Mouse (Mus musculus) stomach, embryonic 14.5 days (tissue): Measurements from ENCODE around the gene Gstt1. TPM values are rescaled to one million over a fixed set of nuclear protein-coding genes. Genes with fewer than 3 reads are reported as not detected.

Experiments
- ATAC-seq: fragments of 200-750 bp; cut with Nextera tagmentation; 2 replicates; pipeline ENCODE4 v1.8.0; 2017; ENCODE audit warnings: low read depth, moderate TSS enrichment; ENCODE audit not compliant: insufficient number of reproducible peaks, insufficient read depth, low FRiP score
- H3K27ac ChIP-seq: fragments of 300-500 bp; sonication (generic); 2 replicates; pipeline ENCODE4 v1.5.1; 2014; ENCODE audit warnings: mild to moderate bottlenecking, low read length, moderate library complexity, mixed read lengths
- H3K27me3 ChIP-seq: fragments of 300-500 bp; sonication (generic); 2 replicates; pipeline ENCODE4 v1.6.1; 2014; ENCODE audit warnings: low read length, control low read depth, mixed read lengths; ENCODE audit not compliant: control insufficient read depth, insufficient read depth
- H3K36me3 ChIP-seq: fragments of 300-500 bp; sonication (generic); 2 replicates; pipeline ENCODE4 v1.6.1; 2014; ENCODE audit warnings: mild to moderate bottlenecking, control low read depth, low read length, moderate library complexity, mixed read lengths; ENCODE audit not compliant: control insufficient read depth, insufficient read depth
- H3K4me1 ChIP-seq: fragments of 300-500 bp; sonication (generic); 2 replicates; pipeline ENCODE4 v1.6.1; 2014; ENCODE audit warnings: low read length, control low read depth, mixed read lengths; ENCODE audit not compliant: control insufficient read depth, insufficient read depth
- H3K4me2 ChIP-seq: fragments of 300-500 bp; sonication (generic); replicated peaks from 2 replicates; pipeline ENCODE4 v1.6.1; 2014; ENCODE audit warnings: low read depth, low read length, control low read depth
- H3K4me3 ChIP-seq: fragments of 300-500 bp; sonication (generic); 2 replicates; pipeline ENCODE4 v1.5.1; 2014; ENCODE audit warnings: low read depth, low read length, control low read depth
- H3K9ac ChIP-seq: fragments of 300-500 bp; sonication (generic); replicated peaks from 2 replicates; pipeline ENCODE4 v1.6.1; 2014; ENCODE audit warnings: low read depth, mild to moderate bottlenecking, control low read depth, low read length, moderate library complexity, mixed read lengths
- H3K9me3 ChIP-seq: fragments of 300-500 bp; sonication (generic); 2 replicates; pipeline ENCODE4 v1.6.1; 2016; ENCODE audit warnings: low read depth, low read length, control low read depth; ENCODE audit not compliant: control insufficient read depth
- WGBS: fragments of 180-500 bp; shearing (Covaris S2); extraction: QIAGEN DNeasy Blood & Tissue Kit; methylation state at CpG from one replicate; pipeline ENCODE4 v1.1.7; 2014; 5-methylcytosine and 5-hydroxymethylcytosine counted together
- polyA plus RNA-seq: library from polyadenylated mRNA; unstranded; fragments of >200 nt; fragmentation: Nextera tagmentation; extraction: Ambion mirVana; gene quantifications from 2 replicates; pipeline ENCODE4 v1.2.1, GENCODE M21; 2014

Gstt1 gene
- polyA plus RNA-seq, 1 experiment from 2014 or later, result 12.6 TPM

GRCm38 (mm10) chr10:75834721-75835120 is 36.3 kb upstream of the Gstt1 start:
- H3K4me2 ChIP-seq, result peak overlapping the region; percentile 55
- H3K4me3 ChIP-seq, result peak overlapping the region; percentile 27
- ATAC-seq, result no peak
- no peaks in the 10 kb centered on the region for H3K9me3 ChIP-seq
- H3K27ac ChIP-seq, result peak overlapping the region; percentile 12; the same call in 1 of the 2 replicates
- H3K27me3 ChIP-seq, result no peaks in the 10 kb centered on the region
- no peaks in the 10 kb centered on the region for H3K36me3 ChIP-seq
- H3K9ac ChIP-seq, result peak overlapping the region; percentile 4; the same call in 1 of the 2 replicates
- 11% methylated on average over 9 of the region's 9 CpGs for WGBS
- peaks cover 20% of the 10 kb centered on the region for H3K4me1 ChIP-seq

GRCm38 (mm10) chr10:75834250-75834649 is 35.9 kb upstream of the Gstt1 start:
- H3K4me3 ChIP-seq, result peak overlapping the region; percentile 27
- ATAC-seq, result 0 out of 2 replicates have a peak, but pooled peaks have one; percentile 9
- H3K27ac ChIP-seq, result peak overlapping the region; percentile 12; the same call in 1 of the 2 replicates
- peaks cover 20% of the 10 kb centered on the region for H3K4me1 ChIP-seq
- H3K27me3 ChIP-seq, result no peaks in the 10 kb centered on the region
- H3K9me3 ChIP-seq, result no peaks in the 10 kb centered on the region
- H3K4me2 ChIP-seq, result peak overlapping the region; percentile 55
- no peaks in the 10 kb centered on the region for H3K36me3 ChIP-seq
- H3K9ac ChIP-seq, result peak overlapping the region; percentile 4; the same call in 1 of the 2 replicates
- WGBS, result 2% methylated on average over 21 of the region's 21 CpGs

DNA sequence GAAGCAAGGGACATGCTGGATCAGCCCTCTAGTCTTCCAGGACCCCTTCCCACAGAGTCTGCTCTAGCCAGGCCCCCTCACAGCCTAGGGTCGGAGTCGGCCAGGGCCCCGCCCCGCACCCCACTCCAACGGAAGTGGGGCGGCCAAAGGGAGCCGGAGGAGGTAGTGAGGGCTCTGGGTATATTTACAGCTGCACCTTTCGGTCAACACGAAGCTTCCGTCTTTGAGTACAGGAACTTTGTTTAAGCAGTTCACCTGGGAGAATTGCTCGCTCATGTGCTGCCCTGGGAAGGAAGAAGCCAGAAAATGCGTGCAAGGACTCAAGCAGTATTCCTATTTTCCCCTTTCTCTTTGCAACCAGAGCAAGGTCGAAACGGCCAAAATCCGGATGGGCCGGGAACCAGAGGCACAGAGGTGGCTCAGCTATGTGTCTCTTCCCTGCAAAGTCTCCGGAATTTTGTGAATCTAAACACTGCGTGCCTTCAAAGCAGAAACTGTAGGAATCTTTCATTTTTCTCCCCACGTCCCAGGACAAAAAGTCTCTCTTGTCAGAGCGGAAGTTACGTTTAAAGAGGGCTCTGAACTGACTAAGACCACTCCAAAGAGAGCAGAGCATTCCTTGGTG is 35.2 kb upstream of the Gstt1 start:
- Histone ChIP-seq H3K9ac (0 out of 2 replicates have a peak overlapping the region, but pooled peaks have one; percentile 4), H3K27ac (peak overlapping the region; percentile 4; the same call in 1 of the 2 replicates), H3K36me3 (no peaks in the 10 kb centered on the region), H3K4me3 (peak overlapping the region; percentile 27), H3K4me1 (peaks cover 20% of the 10 kb centered on the region), H3K4me2 (peak overlapping the region; percentile 55), H3K27me3 (no peaks in the 10 kb centered on the region), H3K9me3 (no peaks in the 10 kb centered on the region)
- WGBS, result 11% methylated on average over 21 of the region's 21 CpGs
- no peak for ATAC-seq

DNA sequence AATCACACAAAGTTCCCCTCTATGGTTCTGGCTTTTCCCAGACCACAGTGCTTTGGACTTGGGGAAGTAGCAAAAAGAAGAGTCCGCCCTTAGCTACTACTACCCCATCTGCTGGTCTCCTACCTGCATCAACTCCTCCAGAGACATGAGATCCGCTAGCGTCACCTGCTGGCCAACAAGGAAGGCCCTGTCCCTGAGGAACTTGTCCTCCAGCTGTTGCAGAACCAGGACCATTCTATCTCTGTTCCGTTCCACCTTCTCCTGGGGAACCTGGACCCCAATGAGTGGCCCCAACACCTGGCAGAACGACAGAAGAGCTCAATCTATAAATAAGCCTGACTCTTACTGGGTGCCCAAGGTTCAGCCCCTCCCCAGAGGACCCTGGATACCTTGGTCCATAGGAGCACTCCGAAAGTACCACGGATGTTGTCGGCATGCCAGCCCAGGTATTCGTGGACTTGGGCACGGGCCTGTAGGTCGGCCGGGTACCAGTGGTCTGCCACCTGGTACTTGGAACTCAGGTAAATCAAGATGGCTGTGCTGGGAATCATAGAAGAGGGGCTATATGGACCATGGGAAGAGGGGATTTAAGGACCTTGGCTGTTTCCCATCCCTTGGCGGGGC is 34.0 kb upstream of the Gstt1 start:
- no peaks in the 10 kb centered on the region for H3K27me3 ChIP-seq
- H3K27ac ChIP-seq, result no peak overlapping the region
- 67% methylated on average over 13 of the region's 13 CpGs for WGBS
- H3K9ac ChIP-seq, result no peak overlapping the region
- H3K4me1 ChIP-seq, result peaks cover 17% of the 10 kb centered on the region
- no peak overlapping the region for H3K4me3 ChIP-seq
- ATAC-seq, result no peak
- no peaks in the 10 kb centered on the region for H3K36me3 ChIP-seq
- no peaks in the 10 kb centered on the region for H3K9me3 ChIP-seq
- no peak overlapping the region for H3K4me2 ChIP-seq

GRCm38 (mm10) chr10:75830275-75830670 is 31.9 kb upstream of the Gstt1 start:
- H3K4me2 ChIP-seq, result no peak overlapping the region
- no peaks in the 10 kb centered on the region for H3K9me3 ChIP-seq
- WGBS, result 86% methylated on average over 2 of the region's 2 CpGs
- no peaks in the 10 kb centered on the region for H3K36me3 ChIP-seq
- H3K4me3 ChIP-seq, result no peak overlapping the region
- ATAC-seq, result no peak
- H3K27me3 ChIP-seq, result no peaks in the 10 kb centered on the region
- no peak overlapping the region for H3K9ac ChIP-seq
- H3K27ac ChIP-seq, result no peak overlapping the region
- peaks cover 9% of the 10 kb centered on the region for H3K4me1 ChIP-seq

DNA sequence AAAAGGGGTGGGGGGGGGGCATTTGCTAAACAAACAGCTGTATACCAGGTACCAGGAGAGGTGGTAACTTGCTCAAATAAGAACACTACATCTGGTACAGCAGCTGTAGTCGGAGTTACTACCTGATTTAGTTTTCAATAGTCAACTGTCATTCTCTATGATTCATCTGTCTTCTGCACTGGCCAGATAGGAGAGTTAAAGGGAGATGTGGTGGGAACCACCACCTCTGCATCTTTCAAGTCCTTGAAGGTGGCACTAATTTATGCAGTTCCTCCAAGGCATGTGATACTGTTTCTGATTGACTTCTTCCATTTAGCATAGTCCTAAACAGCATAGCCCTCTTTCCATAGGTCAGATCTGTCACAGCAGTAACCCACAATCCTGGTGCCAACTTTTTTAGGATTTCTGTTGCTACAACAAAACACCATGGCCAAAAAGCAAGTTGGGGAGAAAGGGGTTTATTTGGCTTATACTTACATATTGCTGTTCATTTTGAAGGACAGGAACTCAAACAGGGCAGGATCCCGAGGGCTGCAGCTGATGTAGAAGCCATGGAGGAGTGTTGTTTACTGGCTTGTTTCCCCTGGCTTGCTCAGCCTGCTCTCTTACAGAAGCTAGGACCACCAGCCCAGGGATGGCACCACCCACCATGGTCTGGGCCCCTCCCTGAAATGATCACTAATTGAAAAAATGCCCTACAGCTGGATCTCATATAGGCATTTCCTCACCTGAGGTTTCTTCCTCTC is 31.3 kb upstream of the Gstt1 start:
- Histone ChIP-seq H3K4me2 (no peak overlapping the region), H3K27me3 (no peaks in the 10 kb centered on the region), H3K9ac (no peak overlapping the region), H3K4me1 (peaks cover 9% of the 10 kb centered on the region), H3K4me3 (no peak overlapping the region), H3K36me3 (no peaks in the 10 kb centered on the region), H3K27ac (no peak overlapping the region), H3K9me3 (no peaks in the 10 kb centered on the region)
- WGBS, result 72% methylated on average over 2 of the region's 2 CpGs
- no peak for ATAC-seq

DNA sequence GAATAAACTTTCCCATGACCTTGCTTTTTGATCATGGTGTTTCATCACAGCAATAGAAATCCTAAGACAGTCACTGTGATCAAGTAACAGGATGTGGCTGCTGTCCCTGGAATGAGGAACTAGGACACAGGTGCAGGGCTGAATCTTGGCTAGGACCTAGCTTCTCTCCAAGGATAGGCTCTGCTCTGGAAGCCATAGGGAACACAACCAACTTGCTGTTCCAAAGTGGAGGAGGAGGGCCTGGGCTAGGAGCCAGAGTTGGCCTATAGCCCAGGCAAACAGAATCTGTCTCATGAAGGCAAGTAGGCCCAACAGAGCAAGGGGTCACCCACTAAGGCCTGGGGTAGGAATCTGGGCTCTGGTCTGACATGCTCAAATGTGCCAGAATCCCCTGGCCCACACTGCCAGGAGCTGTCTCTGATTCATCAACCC is 30.1 kb upstream of the Gstt1 start:
- no peak for ATAC-seq
- Histone ChIP-seq H3K9ac (no peak overlapping the region), H3K27ac (no peak overlapping the region), H3K9me3 (no peaks in the 10 kb centered on the region), H3K27me3 (no peaks in the 10 kb centered on the region), H3K4me3 (no peak overlapping the region), H3K4me1 (peaks cover 8% of the 10 kb centered on the region; the same call in 1 of the 2 replicates), H3K36me3 (no peaks in the 10 kb centered on the region), H3K4me2 (no peak overlapping the region)

DNA sequence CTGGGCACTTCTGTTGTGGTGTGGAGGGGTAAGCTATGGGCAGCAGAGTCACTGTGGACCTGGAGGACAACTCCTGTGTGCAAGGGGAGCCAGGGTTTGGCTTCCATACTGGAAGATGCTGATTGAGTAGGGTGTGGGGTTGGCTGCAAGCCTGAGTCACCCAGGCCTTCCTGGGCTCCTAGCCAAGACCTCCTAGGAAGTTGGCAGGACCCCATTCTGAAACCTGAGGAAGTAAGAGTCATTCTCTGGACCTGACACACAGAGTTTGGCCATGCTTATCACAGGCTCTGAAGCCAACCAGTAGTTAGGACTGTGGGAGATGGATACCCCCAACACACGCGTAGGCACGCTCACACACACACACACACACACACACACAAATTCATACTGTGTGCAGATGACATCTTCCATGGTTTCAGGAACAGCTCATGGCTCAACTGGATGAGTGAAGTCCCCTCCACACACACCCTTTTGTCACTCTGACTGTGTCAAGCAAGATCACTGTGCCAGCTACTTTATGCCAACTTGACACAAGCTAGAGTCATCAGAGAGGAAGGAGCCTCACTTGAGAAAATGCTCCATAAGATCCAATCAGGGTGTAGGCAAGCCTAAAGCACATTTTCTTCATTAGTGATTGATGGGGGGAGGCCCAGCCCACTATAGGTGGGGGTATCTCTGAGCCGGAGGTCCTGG is 29.4 kb upstream of the Gstt1 start:
- Histone ChIP-seq H3K27me3 (no peaks in the 10 kb centered on the region), H3K27ac (no peak overlapping the region), H3K9me3 (no peaks in the 10 kb centered on the region), H3K9ac (no peak overlapping the region), H3K4me1 (0 out of 2 replicates have a peak, but pooled peaks cover 5% of the 10 kb centered on the region), H3K4me2 (no peak overlapping the region), H3K36me3 (no peaks in the 10 kb centered on the region), H3K4me3 (no peak overlapping the region)
- WGBS, result 79% methylated on average over 4 of the region's 4 CpGs
- peak; percentile 49; the same call in 1 of the 2 replicates for ATAC-seq
